Mouse (Mus musculus) spleen, postnatal 36 days (tissue): ENCODE data around the gene Tle4.

Experiments used
- DNase-seq, 2 experiments: peaks; one replicate each; pipeline ENCODE4 v3.0.0; 2022; ENCODE audit warnings: low spot score in 2 of 2, mixed read lengths in 1 of 2

Tle4 gene

GRCm38 (mm10) chr19:14463281-14464079 is 134.4 kb downstream of the Tle4 start:
- no peak for DNase-seq

DNA sequence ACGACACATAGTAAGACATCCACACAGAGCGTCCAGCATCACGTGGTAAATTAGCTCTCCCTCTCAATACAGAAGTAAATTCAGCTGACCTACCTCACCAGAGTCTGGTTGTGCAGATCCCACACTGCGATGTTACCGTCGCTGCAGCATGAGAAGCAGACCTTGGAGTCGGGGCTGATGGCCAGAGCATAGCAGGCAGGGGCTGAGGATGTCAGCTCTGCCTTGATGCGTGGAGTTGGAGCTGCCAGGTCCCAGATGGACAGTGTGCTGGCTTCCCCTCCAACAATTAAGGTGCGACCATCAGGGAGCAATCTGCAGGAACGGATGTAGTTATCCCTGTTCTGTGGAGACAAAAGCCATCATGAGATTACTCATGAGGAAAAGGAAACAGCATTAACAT is 144.4 kb downstream of the Tle4 start:
- DNase-seq: no peak

GRCm38 (mm10) chr19:14451329-14451728 is 146.5 kb downstream of the Tle4 start:
- DNase-seq: no peak

- peak; percentile 36 to 46 for DNase-seq
Observed at GRCm38 (mm10) chr19:14449738-14450137, 148.1 kb downstream of the Tle4 start.

GRCm38 (mm10) chr19:14448586-14448985 is 149.3 kb downstream of the Tle4 start:
- DNase-seq: no peak

- no peak for DNase-seq
Observed at GRCm38 (mm10) chr19:14447474-14447873, 150.4 kb downstream of the Tle4 start.

DNA sequence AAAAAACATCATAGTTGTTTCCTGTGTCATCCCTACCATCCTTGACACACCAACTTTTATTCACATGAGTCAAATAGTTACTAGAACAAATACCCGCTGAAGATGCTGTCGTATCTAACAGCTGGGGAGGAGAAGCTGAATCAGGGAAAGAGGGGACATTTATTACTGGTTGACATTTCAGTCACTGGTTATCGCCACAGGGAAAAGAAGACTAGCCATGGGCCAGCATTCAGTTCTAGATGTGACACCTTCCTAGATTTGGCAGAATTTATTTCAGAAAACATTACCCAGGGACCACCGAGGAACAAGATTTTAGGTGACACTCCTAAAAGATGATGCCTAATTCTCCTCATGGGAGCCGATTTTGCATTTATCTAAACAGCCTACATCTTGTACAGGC is 156.0 kb downstream of the Tle4 start:
- no peak for DNase-seq

- no peak for DNase-seq
Observed at GRCm38 (mm10) chr19:14437226-14437625, 160.6 kb downstream of the Tle4 start.

DNA sequence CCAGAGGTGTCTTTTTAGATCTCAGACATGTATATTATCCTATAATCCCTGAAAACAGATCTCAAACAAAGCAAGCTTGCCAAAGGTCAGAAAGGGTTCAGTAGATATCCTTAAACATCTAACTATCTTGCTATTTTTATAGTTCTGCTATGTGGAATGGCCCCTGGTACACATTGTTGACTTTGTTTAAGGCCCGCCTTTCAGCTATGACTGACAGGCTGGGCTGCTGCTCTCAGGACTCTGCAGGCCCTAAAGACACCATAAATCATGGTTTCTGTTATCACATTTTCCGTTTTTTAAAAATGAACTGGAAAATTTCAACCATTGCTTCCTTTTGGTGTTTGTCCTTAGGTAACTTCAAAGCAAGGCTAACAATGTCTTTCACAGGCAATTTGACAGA is 161.3 kb downstream of the Tle4 start:
- DNase-seq: no peak

DNA sequence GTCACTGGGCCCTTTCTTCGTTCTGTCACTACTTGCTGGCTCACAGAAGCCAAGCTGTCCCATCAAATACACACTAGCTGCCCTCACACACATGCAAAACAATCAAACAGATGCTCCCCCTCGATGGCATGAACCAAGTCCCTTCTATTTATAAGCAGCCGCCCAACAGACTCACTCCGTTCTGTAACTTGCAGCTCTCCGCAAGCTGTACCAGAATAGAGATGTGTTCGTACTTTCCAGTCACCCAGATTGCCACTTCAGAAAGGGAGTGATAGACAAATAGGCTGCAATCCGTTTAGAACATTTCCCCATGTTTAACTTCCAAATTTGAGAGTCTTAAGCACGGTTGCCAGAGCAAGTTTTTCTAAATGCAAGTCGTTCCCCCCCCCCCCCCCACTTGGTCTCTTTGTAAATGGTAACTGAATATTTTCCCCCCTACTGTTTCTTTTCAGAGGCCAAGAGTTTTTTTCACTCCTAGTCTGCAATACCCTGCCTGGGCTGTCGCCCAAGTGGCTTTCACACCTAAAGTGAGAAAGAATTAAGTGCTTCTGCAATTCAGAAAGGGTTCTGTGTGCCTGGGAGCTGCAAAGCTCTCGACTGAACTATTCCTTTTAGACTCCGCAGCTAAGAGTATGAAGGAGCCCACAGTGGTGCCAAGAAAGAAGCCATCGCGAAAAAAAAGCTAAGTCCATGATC is 162.0 kb downstream of the Tle4 start:
- no peak for DNase-seq

- DNase-seq: no peak
Observed at GRCm38 (mm10) chr19:14433900-14434299, 164.0 kb downstream of the Tle4 start.

GRCm38 (mm10) chr19:14432436-14432835 is 165.4 kb downstream of the Tle4 start:
- DNase-seq: no peak

GRCm38 (mm10) chr19:14426920-14427319 is 170.9 kb downstream of the Tle4 start:
- no peak for DNase-seq

GRCm38 (mm10) chr19:14426244-14426868 is 171.5 kb downstream of the Tle4 start:
- DNase-seq: no peak

DNA sequence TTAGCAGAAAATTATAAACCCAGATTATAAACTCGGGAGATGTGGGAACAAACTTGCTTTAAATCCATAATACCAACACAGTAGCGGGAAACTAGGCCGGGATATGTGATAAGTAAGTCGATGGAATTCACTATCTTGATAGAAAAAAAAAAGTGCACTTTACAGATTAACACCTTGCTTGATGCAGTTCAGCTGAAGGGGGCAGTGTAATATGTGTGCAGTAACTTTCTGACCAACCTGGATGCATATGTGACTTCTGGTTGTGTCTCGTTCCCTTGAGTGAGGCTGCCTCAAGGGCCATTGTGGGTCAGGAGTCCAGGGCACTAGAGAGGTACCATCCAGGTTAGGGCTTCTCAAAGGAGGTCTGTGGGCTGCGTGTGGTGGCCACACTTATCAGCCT is 172.7 kb downstream of the Tle4 start:
- no peak for DNase-seq

DNA sequence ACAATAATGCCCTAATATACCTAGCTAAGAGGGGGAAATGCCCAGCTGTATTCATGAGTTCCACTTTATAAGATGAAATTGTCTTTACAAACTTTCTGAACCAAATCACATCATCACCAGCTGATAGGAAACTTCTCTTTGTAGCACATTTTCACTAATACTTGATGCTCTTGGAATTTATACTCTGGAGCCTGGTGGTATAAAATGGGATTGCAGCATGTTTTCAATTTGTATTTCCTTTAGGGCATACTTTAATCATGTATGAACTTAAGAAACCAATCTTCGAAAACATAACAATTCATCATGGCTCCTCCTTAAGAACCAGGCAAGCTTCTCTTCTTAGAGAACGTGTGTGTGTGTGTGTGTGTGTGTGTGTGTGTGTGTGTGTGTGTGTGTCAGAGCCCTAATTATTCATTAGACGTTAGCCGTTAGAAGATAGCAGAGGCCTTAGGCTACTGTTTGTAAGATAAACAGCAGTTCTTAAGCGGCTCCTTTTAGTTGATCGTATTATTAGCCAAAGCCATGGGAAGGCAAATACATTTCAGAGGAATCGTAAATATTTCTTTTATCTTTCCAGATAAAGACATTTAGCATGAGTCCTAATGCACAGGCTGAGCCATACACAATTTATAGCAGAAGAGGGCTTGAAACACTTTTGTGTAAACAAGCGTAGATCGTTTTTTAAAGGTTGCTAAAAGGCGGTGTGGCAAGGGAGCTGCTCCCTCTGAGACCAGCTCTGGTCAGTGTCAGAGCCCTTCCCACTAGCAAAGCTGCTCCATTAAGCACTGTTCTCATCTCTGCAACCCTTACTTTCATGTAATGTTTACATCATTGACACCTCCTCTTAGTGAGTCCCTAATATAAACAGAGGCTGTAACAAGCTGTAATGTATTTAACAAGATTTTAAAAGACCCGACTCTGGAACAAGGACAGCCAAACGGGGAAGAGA is 173.6 kb downstream of the Tle4 start:
- DNase-seq: no peak

- DNase-seq: no peak
Observed at GRCm38 (mm10) chr19:14421691-14422090, 176.2 kb downstream of the Tle4 start.

- no peak for DNase-seq
Observed at GRCm38 (mm10) chr19:14419886-14420285, 178.0 kb downstream of the Tle4 start.

DNA sequence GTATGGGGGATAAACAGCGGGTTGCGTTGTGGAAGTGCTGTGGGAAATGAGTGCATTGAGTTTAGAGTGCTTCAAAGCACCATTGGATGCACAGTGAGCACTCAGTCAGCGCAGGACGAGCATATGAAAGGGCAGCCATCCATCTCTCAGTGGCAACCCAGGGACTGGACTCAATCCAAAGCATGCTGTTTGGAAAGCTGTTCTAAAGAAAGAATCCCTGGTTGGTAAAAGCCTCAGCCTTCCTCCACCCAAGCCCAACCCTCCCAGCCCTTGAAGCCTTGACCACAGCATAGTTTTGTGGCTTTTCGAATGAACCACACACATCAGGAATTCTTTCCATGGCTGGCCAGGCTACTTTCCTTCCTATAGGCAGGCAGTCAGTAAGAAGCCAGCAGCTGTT is 181.0 kb downstream of the Tle4 start:
- no peak for DNase-seq

- DNase-seq: no peak
Observed at GRCm38 (mm10) chr19:14415996-14416395, 181.9 kb downstream of the Tle4 start.

DNA sequence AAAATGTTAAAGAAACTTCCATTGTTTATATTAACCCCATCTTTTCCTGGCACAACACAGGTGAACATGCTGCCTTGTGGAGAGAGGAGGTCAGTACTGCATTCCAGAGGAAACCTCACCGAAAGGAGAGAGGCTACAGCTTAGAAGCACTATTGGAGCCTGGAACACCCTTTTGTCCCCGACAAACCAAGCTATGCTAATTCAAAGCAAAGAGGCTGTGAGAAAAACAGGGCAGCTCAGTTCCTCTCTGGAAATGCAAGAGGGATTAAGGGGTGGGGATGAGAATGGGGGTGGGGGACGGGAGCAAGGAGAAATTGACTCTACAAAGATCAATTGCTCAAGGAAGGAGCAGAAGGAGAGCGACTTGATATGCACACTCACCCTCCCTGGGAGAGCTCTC is 182.9 kb downstream of the Tle4 start:
- no peak for DNase-seq

DNA sequence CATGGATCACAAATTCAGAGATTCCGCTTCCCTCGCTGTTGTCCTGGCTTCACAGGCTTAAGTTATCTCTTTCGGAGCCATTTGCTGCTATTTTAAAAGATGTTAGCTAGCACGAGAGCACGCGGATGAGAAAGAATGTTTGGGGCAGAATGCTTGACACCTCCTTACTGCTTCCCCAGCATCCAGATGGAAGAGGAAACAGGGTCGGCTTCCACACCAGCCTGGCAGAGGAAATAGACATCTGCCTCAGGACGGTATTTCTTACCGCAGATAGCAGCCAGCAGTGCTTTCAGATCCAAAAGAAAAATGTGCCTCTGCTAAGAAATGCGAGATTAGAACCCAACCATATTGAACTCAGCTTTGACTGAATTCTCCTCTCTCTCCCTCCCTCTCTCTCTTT is 191.2 kb downstream of the Tle4 start:
- no peak for DNase-seq
